25 mouse cellular contexts compared by ENCODE assay signal in genomic region chr6:40381908-40382307, GRCm38 (mm10). TPM values are rescaled to one million over a fixed set of nuclear protein-coding genes. Genes with fewer than 3 reads are reported as not detected.
"Had no signal": no experiment of that assay in that cellular context is flagged by ENCODE, and none has a peak within 500 bp of the region (broad histone marks: within the 10 kb centered on the region; RNA-seq: fewer than 3 reads in every experiment).

No protein-coding gene starts in this region.

- H3K9ac ChIP-seq: intestine, embryonic 15.5 days; liver, embryonic 12.5 days; liver, embryonic 15.5 days; lung, embryonic 15.5 days; midbrain, embryonic 13.5 days; neural tube, embryonic 13.5 days had no signal

- H3K4me2 ChIP-seq: intestine, embryonic 15.5 days; liver, embryonic 12.5 days; liver, embryonic 15.5 days; lung, embryonic 15.5 days; midbrain, embryonic 13.5 days; neural tube, embryonic 13.5 days had no signal

- H3K27ac ChIP-seq: intestine, embryonic 15.5 days; layer of hippocampus, adult 2 months; liver, embryonic 12.5 days; liver, embryonic 15.5 days; lung, embryonic 15.5 days; midbrain, embryonic 10.5 days; midbrain, embryonic 13.5 days; neural tube, embryonic 13.5 days had no signal

- DNase-seq: layer of hippocampus, adult 9-11 months; liver; lung, adult 18-20 months; lung, postnatal 10 days; lung, postnatal 36 days; retina, postnatal 1 day; right cerebral cortex, postnatal 25 days; spleen, adult 18-20 months; thymus, adult 2 months; thymus, postnatal 14 days; thymus, postnatal 4 days had no signal

- ATAC-seq: hindbrain, embryonic 16.5 days; intestine, embryonic 15.5 days; liver, embryonic 12.5 days; midbrain, embryonic 13.5 days; midbrain, embryonic 16.5 days had no signal

- H3K27me3 ChIP-seq: intestine, embryonic 15.5 days; liver, embryonic 12.5 days; liver, embryonic 15.5 days; lung, embryonic 15.5 days; megakaryocyte, embryonic 14.5 days; midbrain, embryonic 13.5 days; neural tube, embryonic 13.5 days had no signal

- H3K9me3 ChIP-seq: intestine, embryonic 15.5 days; liver, embryonic 12.5 days; liver, embryonic 15.5 days; lung, embryonic 15.5 days; megakaryocyte, embryonic 14.5 days; midbrain, embryonic 10.5 days; midbrain, embryonic 13.5 days; neural tube, embryonic 13.5 days had no signal

- H3K4me1 ChIP-seq: intestine, embryonic 15.5 days; liver, embryonic 12.5 days; liver, embryonic 15.5 days; lung, embryonic 15.5 days; midbrain, embryonic 10.5 days; midbrain, embryonic 13.5 days; neural tube, embryonic 13.5 days had no signal

- H3K4me3 ChIP-seq: intestine, embryonic 15.5 days; layer of hippocampus, adult 2 months; liver, embryonic 12.5 days; liver, embryonic 15.5 days; lung, embryonic 15.5 days; megakaryocyte, embryonic 14.5 days; midbrain, embryonic 10.5 days; midbrain, embryonic 13.5 days; myocyte; neural tube, embryonic 13.5 days had no signal

- H3K36me3 ChIP-seq: intestine, embryonic 15.5 days; liver, embryonic 15.5 days had no signal

RNA-seq across cellular contexts. Expression of gene Wee2, which starts 57.0 kb away (rescaled TPM):
- polyA plus RNA-seq: large intestine, adult 2 months; liver, embryonic 12.5 days; liver, embryonic 15.5 days; lung, embryonic 15.5 days; midbrain, embryonic 10.5 days; myocyte; stomach, embryonic 16.5 days had no signal
